Mouse (Mus musculus): ENCODE measurements around the gene Ddx31. TPM values are rescaled to one million over a fixed set of nuclear protein-coding genes. Genes with fewer than 3 reads are reported as not detected.

Ddx31 gene
- total RNA-seq, 2 experiments from 2014 or later = 4.4 TPM

Other genes starting within 250 kb of the Ddx31 start
- gene Gfi1b, start 218.4 kb upstream of the Ddx31 start, total RNA-seq (2021) = not detected
- gene Tsc1, start 199.2 kb upstream of the Ddx31 start, total RNA-seq (2021) = 10 to 100 TPM; 26.6 to 28.4 TPM
- gene Spaca9, start 140.7 kb upstream of the Ddx31 start, total RNA-seq (2021) = not detected
- gene Ak8, start 140.2 kb upstream of the Ddx31 start, total RNA-seq (2021) = not detected
- 10 to 100 TPM; 17.0 to 22.1 TPM for gene Gtf3c4, start within 50 bp of the Ddx31 start, total RNA-seq (2021)
- gene Barhl1, start 76.3 kb downstream of the Ddx31 start, total RNA-seq (2021) = not detected
- under 1 TPM in 1 of 2 experiments, not detected in 1; 0.51 TPM for gene Cfap77, start 214.7 kb downstream of the Ddx31 start, total RNA-seq (2021)
- gene Ttf1, start 219.9 kb downstream of the Ddx31 start, total RNA-seq (2021) = 1 to 10 TPM; 7.0 to 7.5 TPM

All from heart, adult 18-20 months (tissue).